Mouse (Mus musculus) lung, postnatal 0 days (tissue): ENCODE measurements around the gene Slc15a5.

Experiments
- CTCF ChIP-seq: IDR thresholded peaks from 2 replicates; pipeline ENCODE4 v1.5.1; 2016; ENCODE audit warnings: antibody characterized with exemption, mild to moderate bottlenecking
- EP300 ChIP-seq: IDR thresholded peaks from 2 replicates; pipeline ENCODE4 v1.6.1; 2016; ENCODE audit warnings: antibody characterized with exemption, mild to moderate bottlenecking, control low read depth

- TF ChIP-seq CTCF: peak; percentile 45
- TF ChIP-seq EP300: no peak
Measured at GRCm38 (mm10) chr6:138016898-138017297, 62.8 kb downstream of the Slc15a5 start.
